Mouse (Mus musculus) embryo, embryonic 10.5 days (tissue): ENCODE measurements around the gene Grm7.

Experiments
- DNase-seq: peaks from one replicate; pipeline ENCODE4 v3.0.0-alpha.2; 2015; ENCODE audit warnings: low spot score

Gene Grm7

DNA sequence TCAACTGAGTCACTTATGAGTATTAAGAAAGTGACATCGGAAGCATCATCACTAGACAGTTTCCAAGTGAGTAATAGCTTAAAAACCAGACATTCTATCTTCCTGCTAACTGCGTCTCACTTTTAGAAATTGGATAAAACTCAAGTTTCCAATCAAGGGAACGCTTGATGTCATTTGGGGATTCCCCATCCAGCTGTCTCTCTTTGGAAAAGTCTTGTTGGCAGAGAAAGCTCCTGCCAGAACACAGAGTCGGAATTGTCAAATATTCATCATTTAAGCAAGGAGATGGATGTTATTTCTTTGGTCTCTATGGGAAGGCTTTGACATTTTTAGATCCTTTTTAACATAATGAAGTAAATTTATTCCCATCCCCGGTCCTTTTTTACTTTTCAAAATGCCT is 336.6 kb downstream of the Grm7 start:
- DNase-seq, result no peak

GRCm38 (mm10) chr6:111039099-111039498 is 393.7 kb downstream of the Grm7 start:
- no peak for DNase-seq

DNA sequence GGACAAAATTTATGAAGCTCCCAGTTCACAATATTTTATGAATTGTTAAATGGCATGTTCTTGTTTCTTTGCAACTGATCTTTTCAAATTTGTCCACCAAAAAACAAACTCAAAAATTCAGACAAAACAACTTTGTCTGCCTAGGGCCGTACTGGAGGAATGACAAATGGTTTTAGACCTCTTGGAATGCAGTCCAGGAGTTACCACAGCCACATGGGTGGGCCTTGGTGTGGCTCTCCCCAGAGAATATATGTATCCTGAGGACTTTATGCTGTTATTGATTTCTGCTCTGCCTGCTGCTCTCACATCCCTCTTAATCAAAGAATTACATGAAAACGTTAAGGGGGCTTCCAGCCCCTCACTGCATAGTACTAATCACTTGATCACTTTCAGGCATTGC is 400.5 kb downstream of the Grm7 start:
- DNase-seq, result no peak

DNA sequence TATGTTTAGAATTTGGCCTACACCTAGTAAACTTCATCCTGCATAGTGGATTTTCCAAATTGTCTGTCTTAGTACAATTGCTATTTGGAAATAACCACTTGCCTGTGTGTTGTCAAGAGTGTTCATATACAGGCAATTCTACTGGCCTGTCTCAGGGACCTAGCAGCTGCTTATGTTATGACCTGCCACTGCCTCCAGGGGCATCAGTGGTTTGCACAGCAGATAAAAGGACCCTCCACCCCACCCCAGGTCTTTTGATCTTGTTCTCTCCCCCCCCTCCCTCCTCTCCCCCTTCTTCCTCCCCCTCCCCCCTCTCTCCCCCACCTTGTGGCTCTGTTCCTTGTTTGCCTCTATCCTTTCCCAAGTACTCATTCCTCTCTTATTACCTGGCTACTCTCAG is 403.9 kb downstream of the Grm7 start:
- DNase-seq, result no peak

- DNase-seq, result no peak
Observed at GRCm38 (mm10) chr6:111054001-111054975, 408.9 kb downstream of the Grm7 start.

DNA sequence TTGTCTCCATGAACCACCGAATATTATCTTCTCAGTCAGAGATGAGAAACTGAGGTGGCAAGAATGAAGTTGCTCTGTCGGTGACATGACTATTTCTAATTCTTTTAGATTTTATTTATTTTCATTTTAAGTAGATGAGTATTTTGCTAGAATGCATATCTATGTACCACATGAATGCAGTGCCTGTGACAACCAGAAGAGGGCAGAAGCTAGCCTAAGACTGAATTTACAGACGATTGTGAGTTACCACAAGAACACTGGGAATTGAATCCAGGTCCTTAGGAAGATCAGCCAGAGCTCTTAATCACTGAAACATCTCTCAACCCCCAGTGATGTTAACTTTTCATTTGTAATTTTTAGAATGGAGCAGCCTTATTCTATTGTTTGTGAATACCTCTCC is 412.4 kb downstream of the Grm7 start:
- no peak for DNase-seq

DNA sequence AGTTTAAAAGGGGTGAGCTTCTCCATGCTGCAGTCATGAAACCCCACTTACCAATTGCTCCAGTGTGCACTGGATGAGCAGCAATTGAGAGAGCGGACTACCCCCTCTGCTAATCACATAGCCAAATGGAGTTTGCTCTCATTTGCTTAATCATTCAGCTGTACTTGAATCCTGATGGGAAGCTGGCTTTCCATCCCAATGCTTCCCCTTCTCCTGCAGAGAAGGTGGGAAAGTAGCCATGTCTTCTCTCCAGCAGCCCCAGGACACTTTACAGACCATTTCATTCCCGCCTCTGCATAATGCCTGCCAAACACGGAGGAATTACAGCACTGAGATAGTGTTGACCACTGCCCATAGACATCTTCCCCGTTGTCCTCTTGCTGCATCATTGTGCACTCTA is 414.6 kb downstream of the Grm7 start:
- no peak for DNase-seq

- no peak for DNase-seq
Observed at GRCm38 (mm10) chr6:111084569-111084968, 439.2 kb downstream of the Grm7 start.

DNA sequence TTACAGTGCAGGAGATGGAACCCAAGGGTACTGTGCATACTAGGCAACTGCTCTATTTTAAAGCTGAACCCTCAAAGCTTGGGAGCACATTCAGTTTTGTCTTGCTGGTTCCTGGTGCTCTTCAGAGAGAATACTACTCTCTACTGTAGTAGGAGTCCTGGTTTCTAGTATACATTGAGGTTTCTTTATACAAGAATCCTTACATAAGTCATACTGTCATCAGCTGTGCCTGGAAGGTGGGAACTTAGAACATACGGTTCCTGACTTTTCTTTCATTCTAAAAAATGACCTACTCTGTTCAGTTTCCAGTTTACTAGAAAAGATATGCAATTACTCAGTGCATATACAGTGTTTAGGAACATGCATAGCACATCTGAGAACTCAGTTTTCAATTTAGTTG is 449.4 kb downstream of the Grm7 start:
- no peak for DNase-seq

- DNase-seq, result no peak
Observed at GRCm38 (mm10) chr6:111105485-111105884, 460.1 kb downstream of the Grm7 start.

- DNase-seq, result no peak
Observed at GRCm38 (mm10) chr6:111161037-111161436, 515.7 kb downstream of the Grm7 start.

- DNase-seq, result no peak
Observed at GRCm38 (mm10) chr6:111195333-111195732, 550.0 kb downstream of the Grm7 start.

DNA sequence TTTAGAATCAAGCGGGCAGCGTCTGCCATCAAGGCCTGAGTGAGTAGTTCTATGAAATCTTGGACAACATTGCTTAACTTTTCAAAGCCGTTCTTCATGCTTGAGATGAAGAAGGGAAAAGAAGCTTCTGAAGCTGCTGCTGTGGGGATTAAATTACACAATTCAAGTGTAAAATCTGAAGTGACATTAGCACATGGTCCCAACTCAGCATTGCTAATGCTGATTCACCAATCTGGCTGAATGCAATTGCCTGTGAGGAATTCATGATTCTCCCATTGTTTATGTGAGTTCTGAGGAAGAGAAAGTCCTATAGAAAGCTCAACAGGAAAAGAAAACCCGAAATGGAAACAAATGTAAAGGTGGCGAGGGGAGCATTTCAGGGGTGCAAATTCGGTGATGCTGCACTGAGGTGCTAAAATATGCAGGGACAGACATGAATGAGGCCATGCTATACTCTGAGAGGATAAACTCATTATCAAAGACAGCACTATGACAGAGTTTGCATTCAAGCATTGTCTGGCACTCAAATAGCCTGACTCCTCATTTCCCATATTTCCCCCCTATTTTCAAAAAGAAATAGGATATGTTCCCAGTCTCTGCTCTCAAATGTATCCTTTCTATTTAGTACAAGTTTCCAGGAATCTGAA is 575.8 kb downstream of the Grm7 start:
- no peak for DNase-seq

DNA sequence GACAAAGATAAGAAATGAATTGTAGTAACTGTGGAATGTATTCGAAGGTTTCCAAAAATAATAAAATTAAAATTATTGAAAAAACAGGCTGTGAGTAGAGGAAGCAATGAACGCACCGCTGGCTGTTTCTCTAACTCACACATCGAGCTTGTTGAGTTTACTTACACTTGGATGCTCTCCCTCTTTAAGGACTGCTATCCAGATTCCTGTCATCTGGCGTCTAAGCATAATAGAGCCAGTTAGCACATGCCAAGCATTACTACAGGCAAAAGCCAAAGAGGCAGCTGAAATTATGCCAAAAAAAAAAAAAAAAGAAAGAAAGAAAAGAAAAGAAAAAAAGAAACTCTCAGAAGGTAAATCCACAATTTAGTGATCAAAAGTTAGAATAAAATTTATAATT is 609.8 kb downstream of the Grm7 start:
- DNase-seq, result no peak

- no peak for DNase-seq
Observed at GRCm38 (mm10) chr6:111256939-111257338, 611.6 kb downstream of the Grm7 start.

DNA sequence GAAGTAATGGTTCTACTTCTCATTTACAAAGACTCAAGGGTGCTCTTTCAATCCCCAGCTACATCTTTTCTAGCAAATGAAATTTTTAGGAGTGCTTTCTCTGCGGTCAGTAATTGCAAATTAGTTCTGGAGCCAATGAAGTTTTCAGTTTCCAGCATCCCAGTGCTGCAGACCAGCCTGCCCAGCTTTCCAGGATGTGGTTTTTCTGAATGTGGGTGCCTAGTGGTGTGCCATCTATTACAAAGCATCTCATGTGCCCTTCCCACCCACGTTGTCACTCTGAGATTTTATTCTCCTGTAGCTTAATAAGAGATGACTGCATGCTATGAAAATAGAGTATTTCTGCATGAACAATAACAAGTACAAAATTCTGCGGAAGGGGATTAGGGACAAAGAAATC is 612.9 kb downstream of the Grm7 start:
- no peak for DNase-seq

DNA sequence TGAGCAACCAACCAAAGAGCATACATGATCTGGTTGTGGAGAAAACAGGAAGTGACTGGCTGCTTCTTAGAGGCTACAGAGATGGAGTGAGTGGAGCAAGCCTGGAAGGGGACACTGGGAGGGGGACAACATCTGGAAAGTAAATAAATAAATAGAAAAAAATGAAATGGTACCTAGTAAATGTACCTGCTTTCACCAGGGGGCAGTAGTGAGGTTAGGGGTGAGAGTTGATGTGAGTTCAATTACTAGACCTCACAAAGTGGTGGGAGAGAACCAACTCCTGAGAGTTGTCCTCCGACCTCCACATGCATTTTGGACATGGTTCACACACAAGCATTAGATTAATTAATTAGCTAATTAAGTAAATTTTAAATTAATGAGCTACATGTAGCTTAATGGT is 615.8 kb downstream of the Grm7 start:
- DNase-seq, result no peak

DNA sequence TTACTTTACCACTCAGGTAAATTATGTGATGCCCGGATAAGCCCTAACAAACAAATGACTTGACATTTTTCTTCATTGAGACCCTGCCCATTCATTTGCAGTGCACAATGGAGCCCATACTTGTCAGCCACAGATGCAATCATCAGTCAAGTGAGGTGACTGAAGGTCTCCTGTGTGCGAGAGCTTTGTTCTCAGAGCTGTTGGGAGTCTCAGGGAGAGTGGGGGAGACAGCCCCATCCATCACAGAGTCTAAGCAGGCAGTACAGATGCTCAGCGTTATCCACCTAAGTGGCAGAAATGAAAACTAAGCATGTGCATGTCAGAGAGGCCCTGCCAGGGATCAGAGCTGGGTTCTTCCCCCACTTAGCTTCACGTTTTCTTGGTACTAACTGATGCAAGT is 631.3 kb downstream of the Grm7 start:
- DNase-seq, result peak; percentile 28

- no peak for DNase-seq
Observed at GRCm38 (mm10) chr6:111278516-111278915, 633.1 kb downstream of the Grm7 start.

- DNase-seq, result peak; percentile 3
Observed at GRCm38 (mm10) chr6:111293505-111294001, 648.2 kb downstream of the Grm7 start.

GRCm38 (mm10) chr6:111303912-111304555 is 658.7 kb downstream of the Grm7 start:
- no peak for DNase-seq

- no peak for DNase-seq
Observed at GRCm38 (mm10) chr6:111361681-111362080, 716.3 kb downstream of the Grm7 start.

DNA sequence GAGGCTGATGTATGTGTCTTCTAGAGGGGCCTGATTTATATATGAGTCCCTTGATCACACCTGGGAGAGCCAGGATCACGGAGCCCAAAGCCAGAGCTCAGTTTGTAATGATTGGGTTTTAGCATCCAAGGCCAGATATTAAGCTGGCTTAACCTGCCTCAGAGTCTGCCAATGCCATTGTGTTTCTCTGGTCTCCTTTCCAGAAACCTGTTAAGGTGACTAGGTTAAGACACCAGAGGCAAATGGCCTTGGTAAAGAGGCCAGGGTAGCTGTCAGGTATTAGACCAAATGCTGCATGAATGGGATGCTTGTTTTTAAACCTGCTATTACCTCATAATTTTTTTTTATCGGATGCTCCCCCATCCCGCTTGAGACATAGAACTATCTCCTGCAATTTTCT is 722.7 kb downstream of the Grm7 start:
- DNase-seq, result no peak
